Mouse (Mus musculus): ENCODE measurements around the gene Sgk1.
A peak's percentile ranks its signal among the peaks of the same experiment; 100 is the strongest.

Gene Sgk1

DNA sequence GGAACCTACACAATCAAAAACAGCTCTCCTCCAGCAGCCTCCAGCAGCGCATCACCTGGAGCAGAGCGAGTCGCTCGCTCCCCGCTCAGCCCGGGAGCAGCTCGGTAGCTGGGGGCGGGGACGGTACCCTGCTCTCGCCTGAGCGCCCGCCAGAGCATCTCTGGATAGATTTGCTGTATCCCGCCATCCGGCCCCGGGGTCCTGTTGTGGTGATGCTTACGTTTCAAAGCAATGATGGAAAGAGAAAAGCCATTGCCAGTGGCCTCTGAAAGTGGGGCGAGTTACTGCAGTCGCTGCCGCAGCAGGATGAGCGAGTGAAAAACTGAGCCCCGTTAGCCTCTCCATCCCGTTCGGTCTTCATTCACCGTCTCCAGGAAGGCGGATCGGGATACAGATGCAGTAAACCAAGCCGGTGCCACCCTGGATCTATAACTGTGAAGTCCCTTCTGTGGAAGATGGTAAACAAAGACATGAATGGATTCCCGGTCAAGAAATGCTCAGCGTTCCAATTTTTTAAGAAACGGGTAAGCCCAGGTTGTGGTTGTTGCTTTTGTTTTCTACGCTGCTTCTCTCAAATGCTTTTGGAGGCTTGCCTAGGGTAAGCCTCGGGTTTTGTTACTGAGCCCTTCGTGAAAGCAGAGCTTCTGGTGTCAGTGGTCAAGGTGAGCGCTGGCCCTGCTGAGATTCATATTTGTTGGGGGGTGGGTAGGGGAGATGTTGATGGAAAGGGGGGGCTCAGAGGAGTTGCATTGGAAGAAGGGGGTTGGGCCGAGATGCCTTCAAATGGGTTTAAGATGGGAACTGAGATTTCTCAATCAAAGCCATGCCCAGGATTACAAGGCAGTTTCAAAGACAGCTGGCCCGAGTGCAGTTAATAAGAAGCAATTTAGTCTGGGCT, at the start of gene Sgk1:
Gene Sgk1 (plus strand): TSS at position 1 of the 898 bp plus-strand sequence.
- peak; percentile 7 for DNase-seq (ENCODE audit: low spot score)

- DNase-seq (ENCODE audit: low spot score), result no peak
Measured at GRCm38 (mm10) chr10:21832282-21832681, 49.7 kb upstream of the Sgk1 start.

GRCm38 (mm10) chr10:21833757-21834156, 48.2 kb upstream of the Sgk1 start:
- DNase-seq (ENCODE audit: low spot score), result no peak

DNA sequence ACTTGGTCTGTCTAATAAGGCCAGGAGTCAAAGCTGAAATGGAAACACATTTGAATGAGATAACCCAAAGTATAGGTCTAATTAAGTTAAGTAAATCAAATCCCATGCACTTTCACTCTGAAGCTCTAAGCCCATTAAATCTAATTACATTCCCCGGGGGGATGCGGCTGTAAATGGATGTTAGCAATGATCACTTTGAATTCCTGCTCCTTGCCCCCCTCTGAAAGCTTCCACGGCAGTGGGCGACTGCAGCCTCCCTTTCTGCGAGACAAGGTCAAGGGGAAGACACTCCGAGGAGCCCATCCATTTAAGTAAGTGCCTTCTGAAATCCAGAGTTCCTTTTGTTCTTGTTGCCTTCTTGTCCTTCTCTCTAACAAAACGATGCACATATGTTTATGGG, 46.9 kb upstream of the Sgk1 start:
- no peak for DNase-seq (ENCODE audit: low spot score)

DNA sequence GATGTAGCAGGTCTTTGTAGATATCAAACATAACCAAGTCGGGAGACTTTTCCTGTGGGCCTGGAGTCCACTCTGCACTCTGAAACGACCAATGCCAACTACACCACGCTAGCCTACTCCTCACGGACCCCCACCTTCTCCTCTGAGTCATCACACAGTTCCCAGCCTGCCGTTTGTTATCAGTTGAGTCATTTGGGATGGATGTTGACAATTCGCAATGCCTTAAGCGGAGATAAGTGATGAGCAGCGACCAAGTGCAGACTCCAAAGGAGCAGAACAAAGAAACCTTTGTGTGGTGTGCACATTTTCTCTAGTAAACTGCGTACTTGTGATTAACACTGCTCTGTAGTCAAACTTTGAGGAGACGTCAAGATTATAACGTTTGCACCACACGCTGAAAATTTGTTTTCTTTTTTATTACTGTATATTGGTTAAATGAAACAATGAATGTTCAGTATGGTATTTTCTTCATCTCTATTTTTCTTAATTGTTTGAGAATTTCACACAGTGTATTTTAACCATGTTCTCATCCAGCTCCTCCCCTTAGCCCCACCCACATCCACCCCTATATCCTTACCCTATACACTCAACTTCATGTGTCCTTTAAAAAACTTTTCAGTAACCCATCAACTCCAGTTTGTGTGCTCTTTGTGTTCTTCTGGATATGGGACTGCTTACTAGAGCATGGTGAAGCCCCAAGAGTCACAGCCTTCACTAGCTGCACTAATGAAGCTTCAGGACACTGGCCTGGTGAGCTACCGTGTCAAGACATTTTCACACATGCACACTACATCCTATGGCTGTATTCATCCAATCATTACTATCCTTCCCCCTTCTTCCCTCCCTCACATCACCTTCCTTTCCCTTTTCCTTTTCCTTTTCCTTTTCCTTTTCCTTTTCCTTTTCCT, 42.5 kb upstream of the Sgk1 start:
- no peak for DNase-seq (ENCODE audit: low spot score)

DNA sequence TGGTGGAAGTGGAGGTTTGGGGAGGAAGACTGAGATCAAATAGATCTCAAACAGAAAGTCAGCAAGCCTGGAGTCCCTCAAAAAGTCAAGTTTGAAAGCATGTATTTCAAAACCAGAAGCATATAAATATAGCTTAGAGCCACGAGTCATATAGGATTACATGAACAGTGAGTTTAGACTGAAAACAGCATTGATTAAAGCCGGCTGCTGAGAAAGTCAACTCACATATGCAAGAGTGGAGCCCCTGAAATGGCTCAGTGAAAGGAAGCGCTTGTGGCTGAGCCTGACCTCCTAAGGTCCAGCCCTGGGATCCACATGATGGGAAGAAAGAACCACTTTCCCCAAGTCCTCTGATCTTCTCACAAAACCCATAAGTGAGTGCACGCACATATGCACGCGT, 38.7 kb upstream of the Sgk1 start:
- no peak for DNase-seq (ENCODE audit: low spot score)

DNA sequence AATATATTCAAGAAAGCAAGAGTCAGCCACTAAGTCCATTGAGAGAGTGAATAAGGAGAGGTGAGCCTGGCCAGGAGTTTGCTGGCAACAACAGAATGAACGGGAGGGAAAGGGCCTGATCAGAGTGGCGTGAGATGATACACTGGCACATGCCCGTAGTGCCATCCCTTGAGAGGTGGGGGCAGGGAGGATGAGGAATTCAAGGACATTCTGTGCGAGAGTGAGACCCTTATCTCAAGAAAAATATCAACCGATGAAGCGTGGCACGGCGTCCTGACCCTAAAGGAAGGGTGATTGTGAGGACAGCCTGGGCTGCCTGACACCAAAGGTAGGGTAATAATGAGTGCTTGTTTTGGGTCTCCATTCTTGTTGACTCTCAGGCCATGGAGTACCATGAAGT, 38.1 kb upstream of the Sgk1 start:
- peak; percentile 48 for DNase-seq (ENCODE audit: low spot score)

GRCm38 (mm10) chr10:21844391-21844790, 37.6 kb upstream of the Sgk1 start:
- no peak for DNase-seq (ENCODE audit: low spot score)

- DNase-seq (ENCODE audit: low spot score), result no peak
Measured at GRCm38 (mm10) chr10:21845601-21846282, 36.2 kb upstream of the Sgk1 start.

- no peak for DNase-seq (ENCODE audit: low spot score)
Measured at GRCm38 (mm10) chr10:21846366-21846765, 35.6 kb upstream of the Sgk1 start.

- DNase-seq (ENCODE audit: low spot score), result peak; percentile 19
Measured at GRCm38 (mm10) chr10:21847026-21847820, 34.8 kb upstream of the Sgk1 start.

- DNase-seq (ENCODE audit: low spot score), result no peak
Measured at GRCm38 (mm10) chr10:21847931-21848670, 33.9 kb upstream of the Sgk1 start.

- DNase-seq (ENCODE audit: low spot score), result no peak
Measured at GRCm38 (mm10) chr10:21849251-21849650, 32.7 kb upstream of the Sgk1 start.

DNA sequence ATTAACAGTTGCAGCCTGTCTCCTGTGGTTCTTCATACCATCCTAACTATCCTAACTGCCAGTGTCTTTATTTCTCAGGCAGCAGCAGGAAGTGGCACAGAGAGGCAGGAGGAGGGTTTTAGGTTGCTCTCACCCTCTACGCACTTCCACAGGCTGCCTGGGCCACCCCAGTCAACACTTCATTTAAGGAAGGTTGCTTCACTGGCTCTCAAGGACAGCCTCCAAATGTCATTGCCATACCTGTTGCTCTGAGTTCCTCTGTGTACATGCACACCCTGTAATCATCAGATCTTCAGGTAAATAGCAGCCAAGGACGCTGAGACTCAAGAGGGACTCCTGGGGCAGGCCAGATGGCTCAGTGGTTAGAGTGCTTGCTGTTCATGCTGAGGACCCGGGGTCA, 31.7 kb upstream of the Sgk1 start:
- DNase-seq (ENCODE audit: low spot score), result no peak

DNA sequence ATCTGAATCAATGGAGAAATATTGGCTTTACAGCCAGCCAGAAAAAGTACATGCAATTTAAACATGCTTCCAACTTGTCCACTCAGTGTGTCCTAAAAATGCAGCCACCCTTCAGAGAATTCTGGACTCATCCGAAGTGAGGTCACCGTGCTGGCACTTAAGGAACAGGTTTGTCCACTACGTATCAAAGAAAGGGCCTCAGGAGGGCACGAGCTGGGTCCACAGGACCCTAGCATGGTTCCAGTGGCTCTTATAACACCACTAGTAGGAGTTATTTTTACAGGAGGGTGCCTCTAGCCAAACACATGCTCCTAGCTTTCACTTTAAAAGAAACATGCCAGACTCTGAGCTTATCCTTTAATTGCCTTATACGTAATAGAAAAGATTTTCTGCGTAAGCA, 28.9 kb upstream of the Sgk1 start:
- DNase-seq (ENCODE audit: low spot score), result no peak

- DNase-seq (ENCODE audit: low spot score), result no peak
Measured at GRCm38 (mm10) chr10:21853566-21854328, 28.2 kb upstream of the Sgk1 start.

DNA sequence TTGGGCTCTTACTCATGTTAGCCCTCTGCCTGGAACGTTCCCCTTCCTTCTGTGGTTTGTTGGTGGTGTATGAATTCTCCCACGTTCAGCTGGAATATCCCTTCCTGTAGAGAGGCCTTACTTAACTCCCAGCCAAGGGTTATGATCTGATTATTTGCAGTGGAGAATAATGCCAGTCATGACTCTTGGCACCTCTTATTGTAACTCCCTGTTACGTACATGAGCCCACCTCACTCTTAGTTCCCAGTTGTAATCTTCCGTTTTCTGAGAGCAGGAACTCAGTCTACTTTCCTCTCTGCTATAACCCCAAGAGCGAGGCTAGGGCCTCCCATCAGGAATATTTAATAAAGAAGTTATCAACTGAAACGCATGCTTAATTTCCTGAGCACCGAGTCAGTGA, 26.6 kb upstream of the Sgk1 start:
- DNase-seq (ENCODE audit: low spot score), result no peak

- DNase-seq (ENCODE audit: low spot score), result peak; percentile 43
Measured at GRCm38 (mm10) chr10:21857676-21858075, 24.3 kb upstream of the Sgk1 start.

DNA sequence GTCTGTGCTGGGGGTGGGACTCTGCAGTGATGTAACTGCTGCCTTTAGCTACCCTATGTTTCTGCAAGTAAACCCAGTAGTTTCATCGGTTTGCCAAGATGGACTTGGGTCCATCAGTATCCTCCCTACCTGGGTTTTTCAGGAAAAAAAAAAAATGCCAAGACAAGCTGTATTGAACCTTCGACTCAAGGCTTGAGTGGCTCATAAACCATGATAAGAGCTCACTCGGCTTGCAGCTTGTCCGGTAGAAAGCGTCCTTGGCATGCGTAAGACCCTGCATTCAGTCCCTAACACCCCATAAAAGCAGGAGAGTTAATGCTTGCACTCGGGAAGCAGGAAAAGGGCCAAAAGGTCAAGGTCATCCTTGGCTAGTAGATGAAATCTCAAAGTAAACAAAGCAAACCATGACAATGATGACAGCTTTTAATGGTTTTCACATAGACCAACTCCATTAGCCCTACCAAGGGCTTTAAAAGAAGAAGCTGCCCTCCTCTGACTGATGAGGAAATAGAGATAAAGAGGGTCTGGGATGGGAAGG, 23.5 kb upstream of the Sgk1 start:
- no peak for DNase-seq (ENCODE audit: low spot score)

DNA sequence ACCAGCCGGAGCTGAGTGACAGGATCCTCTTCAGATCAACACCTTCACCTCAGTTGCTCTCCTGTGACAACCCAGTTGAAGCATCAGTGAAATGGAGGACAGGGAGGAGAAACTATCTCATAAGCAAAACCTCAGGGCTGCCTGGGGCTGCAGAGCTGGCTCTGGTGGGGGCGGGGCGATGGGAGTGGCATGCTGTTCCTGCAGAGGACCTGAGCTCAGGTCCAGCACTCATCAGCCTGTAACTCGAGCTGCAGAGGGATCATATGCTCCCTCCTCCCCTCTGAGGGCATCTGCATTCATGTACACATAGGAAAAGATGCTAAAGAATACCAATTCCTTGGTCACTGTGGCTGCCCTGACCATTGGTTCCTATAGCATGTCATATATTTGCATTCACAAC, 15.5 kb upstream of the Sgk1 start:
- DNase-seq (ENCODE audit: low spot score), result no peak

Data from ovary, postnatal 36 days (tissue).